Mouse (Mus musculus): ENCODE results near the gene Mag.

- TF ChIP-seq FLI1 (IDR thresholded peaks at IDR 0.05; ENCODE audit: low read length) (no peak), GATA1 (IDR thresholded peaks at IDR 0.05; ENCODE audit: borderline replicate concordance, low read length) (no peak)
Observed at GRCm38 (mm10) chr7:30888786-30889185, 25.9 kb downstream of the Mag start.

All from megakaryocyte, embryonic 14.5 days (primary cell).